Mouse (Mus musculus): ENCODE results near the gene Bmp2k. TPM values are rescaled to one million over a fixed set of nuclear protein-coding genes. Genes with fewer than 3 reads are reported as not detected.

Bmp2k gene
- total RNA-seq (2015; ENCODE audit: low replicate concordance) (268 and 286 TPM in 2 replicates), total RNA-seq (2017; ENCODE audit: low replicate concordance) (270 and 271 TPM in 2 replicates)

DNA sequence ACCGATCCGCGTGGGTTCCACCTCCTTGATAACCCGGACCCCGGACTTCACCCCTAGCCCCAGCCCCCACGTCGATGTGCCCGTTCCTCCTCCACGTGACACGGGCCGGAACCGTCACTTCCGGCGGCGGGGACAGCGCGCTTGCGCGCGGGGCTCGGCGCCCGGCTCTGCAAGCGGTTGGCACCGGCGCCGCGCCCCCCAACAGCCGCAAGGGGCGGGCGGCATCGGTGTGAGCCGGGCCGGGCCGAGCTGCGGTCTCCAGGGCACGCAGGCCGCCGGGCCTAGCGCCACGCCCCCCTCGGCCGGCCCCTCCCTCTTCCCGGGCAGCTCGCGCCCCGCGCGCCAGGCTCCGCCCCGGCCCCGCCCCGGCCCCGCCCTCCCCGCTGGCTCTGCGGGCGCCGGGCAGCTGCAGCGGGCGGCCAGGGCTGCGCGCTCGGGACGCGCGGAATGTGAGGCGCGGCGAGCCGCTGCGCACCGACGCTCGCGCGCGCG is at the start of gene Bmp2k:
Bmp2k (plus strand) TSS at position 380 of the 492 bp plus-strand sequence.
- peak; percentile 78 for ATAC-seq (replicated peaks; ENCODE audit: low FRiP score, poor library complexity, severe bottlenecking)

DNA sequence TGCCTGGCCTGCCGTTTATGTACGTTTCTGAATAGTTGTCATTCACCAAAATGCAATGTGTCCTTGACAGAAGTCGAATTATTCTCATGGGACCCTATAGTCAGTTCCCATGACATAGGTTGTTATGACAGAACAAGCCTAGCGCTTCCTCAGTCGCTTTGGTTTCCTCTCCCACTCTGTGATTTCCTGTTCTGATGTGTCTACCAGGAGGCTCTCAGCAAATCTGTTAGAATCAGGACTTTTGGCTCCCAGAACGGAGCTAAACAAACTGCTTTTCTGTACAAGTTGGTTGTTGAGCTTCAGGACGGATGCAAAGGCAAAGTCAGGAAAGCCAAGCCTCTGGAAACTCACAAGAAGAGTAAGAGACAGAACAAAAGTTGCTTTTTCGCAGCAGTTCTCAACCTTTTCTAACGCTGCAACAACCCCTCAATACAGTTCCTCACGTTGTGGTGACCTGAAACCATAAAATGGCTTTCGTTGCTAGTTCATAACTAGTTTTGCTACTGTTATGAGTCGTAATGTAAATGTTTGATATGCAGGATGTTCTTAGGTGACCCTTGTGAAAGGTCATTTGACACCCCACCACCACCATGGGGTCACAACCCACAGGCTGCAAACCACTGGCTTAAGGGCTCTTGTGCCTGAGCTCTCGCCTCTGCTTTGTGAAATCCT is 48.5 kb upstream of the Bmp2k start:
- no peak for ATAC-seq (replicated peaks; ENCODE audit: low FRiP score, poor library complexity, severe bottlenecking)

GRCm38 (mm10) chr5:96949839-96950666 is 47.4 kb upstream of the Bmp2k start:
- ATAC-seq (replicated peaks; ENCODE audit: low FRiP score, poor library complexity, severe bottlenecking), result peak; percentile 54

DNA sequence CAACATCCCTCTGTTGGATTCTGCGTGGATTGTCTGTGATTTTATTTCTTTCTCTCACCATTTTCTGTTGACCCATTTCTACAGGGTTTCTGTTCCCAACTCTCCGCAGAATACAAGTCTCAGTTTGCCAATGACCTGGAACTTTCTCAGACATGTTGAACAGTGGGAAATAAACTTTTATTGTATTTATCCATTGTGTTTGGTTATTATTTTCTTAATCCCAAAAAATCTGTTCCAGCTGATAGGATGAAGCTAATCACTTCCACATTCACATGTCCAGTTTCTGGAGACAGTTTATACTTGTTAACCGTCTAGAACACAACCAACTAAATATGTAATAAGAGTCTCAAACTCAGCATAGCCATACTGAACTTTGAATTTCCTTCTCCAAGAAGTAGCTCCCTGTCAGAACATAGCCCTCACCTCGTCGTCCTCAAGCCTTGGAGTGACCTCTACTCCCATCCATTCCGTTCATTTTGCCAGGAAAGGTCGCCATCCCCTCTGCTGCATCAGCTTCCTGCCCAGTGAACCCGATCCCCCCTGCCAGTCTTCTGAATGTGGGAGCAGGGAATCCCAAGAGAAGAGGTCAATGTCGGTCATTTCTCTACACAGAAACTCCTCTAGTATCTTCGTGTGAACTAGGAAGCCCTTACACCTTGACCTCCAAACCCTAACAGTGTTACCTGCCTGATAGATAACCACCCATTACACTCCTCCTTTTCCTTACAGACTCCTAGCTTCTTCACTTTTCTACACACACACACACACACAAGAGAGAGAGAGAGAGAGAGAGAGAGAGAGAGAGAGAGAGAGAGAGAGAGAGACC is 46.6 kb upstream of the Bmp2k start:
- ATAC-seq (replicated peaks; ENCODE audit: low FRiP score, poor library complexity, severe bottlenecking), result peak; percentile 23

DNA sequence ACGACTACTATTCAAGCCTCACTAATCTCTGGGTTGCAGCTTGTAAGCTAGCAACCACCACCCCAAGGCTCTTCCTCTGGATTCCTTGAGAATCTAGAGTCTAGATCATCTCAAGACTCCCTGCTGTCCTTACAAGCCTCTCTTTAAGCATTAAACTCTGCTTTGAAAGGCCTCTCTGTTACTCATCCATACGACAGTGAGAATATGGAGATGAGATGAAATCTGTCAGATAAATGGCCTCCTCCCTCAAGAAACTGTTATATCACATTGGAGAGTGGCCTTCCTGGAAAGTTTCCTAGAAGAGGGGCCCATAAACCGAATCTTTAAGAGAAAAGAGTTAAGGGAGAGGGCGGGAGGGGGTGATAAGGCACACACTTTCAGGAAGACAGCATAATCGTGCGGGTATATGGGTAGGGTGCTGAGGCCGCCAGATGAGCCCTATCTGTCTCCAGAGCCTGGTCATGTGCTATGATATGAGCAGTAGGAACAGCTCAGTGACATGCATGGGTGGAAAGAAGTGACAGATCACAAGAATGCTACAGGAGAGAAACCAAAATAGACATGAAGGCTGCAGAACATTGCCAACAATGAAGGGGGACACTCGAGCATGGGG is 45.9 kb upstream of the Bmp2k start:
- ATAC-seq (replicated peaks; ENCODE audit: low FRiP score, poor library complexity, severe bottlenecking), result peak; percentile 92

DNA sequence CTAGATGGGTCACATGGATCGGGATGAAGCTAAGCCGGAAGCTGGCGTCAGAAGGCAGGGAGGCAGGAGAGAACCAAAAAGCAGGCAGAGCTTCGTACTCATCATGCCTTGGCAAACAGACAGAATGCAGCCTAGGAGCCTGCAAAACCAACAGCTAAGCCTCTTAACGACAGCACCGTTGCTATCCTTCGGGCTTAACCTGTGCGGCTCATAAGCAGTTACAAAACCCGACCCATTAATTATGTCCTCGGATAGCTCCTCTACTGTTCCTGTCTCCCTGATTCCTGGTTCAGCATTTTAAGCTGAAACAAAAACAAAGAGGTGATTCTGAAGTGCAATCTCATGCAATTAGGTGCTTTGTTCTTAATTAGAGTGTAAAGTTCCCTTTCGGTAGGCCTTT is 43.4 kb upstream of the Bmp2k start:
- ATAC-seq (replicated peaks; ENCODE audit: low FRiP score, poor library complexity, severe bottlenecking), result no peak

DNA sequence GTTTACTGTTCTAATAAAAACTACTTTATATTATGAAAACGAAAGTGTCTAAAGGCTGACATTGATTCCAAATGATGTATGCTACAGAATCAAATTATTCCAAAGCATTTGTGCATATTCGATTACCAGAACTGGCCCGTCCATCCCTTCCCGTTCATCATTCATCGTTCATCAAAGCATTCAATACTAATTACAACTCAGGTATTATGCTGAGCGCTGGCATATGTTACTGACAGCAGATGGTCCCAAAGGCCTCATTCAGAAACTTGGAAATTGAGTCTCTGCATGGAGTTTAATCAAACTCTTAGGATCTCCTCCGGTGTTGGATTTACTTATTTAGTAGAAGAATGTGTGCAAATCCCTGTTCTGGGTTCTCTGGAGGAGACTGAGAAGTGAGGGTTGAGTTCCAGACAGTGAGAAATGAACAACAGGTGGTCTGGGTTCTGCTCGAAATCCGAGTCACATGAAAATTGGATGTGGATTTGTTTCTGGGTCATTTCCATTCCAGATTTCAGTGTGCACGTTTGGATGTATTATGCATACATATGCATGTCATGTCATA is 42.9 kb upstream of the Bmp2k start:
- ATAC-seq (replicated peaks; ENCODE audit: low FRiP score, poor library complexity, severe bottlenecking), result no peak

DNA sequence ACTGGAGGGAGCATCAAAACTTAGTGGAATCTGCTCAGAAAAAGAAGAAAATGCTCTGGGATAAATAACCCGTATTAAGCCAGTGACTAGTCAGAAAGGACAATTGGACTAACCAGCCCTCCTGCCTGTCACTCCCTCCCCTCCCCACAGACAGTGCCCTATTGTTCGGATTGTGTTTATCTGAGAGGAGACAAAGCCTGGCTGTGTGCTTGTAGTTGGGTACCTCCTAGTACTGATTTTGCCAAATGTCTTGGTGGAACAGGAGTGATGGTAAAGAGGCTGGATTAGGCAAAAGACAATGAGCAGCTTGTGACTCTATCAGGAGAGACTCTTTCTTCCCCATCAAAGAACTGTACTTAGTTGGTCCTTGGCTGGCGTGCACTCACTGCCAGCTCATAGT is 40.6 kb upstream of the Bmp2k start:
- ATAC-seq (replicated peaks; ENCODE audit: low FRiP score, poor library complexity, severe bottlenecking), result no peak

GRCm38 (mm10) chr5:96961122-96961521 is 36.4 kb upstream of the Bmp2k start:
- ATAC-seq (replicated peaks; ENCODE audit: low FRiP score, poor library complexity, severe bottlenecking), result no peak

DNA sequence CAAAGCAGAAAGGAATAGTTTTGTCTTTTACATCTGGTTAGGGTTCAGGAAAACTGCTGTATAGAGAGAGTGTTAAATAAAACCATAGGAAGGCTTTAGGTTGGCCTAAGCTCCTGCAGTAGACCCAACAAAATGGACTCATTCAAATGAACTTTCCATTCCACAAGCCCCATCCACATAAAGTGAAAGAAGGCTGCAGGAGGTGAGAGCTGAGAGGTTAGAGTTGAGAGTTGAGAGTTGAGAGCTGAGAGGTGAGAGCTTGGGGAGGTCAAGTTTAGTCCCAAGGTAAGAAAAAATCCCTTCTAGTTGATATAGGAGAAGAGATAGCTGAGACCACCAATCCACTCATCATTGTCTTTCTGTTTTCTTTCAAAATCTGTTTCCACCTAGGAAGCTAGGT is 35.6 kb upstream of the Bmp2k start:
- no peak for ATAC-seq (replicated peaks; ENCODE audit: low FRiP score, poor library complexity, severe bottlenecking)

DNA sequence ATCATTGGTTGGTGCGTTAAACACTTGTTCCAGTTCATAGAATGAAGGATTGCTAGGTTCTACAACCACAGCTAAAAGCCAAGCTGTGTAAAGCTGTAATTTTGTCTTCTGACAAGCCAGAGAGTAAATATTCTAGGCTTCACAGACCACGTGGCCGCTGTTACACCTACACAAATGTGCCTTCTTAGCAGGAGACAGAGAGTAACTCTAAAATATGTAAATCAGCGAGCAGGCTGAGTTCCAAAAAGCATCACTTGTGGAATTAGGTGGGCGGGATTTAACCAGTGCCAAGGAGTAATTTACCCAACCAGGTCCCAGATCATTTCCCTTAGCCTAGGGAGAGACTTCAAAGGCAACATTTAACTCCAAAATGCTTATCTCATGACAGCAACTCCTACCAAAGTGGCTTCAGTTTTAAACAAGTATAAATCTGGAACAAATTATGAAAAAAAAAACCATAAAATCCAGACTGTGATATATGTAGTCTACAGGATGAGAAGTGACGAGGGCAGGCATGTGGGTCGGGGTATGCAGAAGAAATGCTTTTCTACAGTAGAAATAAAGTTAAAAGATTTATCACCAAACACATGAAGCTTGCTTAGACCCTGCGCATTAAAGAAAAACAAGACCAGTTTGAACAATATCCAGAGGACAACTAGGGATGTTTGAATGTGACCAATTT is 35.1 kb upstream of the Bmp2k start:
- ATAC-seq (replicated peaks; ENCODE audit: low FRiP score, poor library complexity, severe bottlenecking), result no peak

DNA sequence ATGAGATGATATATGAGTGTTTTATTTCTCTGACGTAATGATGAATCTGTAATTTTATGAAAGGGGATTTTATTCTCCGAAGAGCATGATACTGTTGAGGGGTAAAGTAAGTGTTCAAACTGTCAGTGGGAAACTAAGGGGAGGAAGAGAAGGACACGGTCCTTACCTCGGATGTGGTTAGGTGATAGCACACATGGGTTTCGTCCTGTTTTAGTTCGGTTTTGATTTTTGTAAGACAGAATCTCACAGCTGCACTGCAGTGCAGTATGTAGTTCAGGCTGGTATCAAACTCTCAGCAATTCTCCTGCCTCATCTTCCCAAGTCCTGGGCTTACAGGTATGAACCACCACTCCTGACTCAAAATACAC is 34.6 kb upstream of the Bmp2k start:
- ATAC-seq (replicated peaks; ENCODE audit: low FRiP score, poor library complexity, severe bottlenecking), result no peak

- no peak for ATAC-seq (replicated peaks; ENCODE audit: low FRiP score, poor library complexity, severe bottlenecking)
Observed at GRCm38 (mm10) chr5:96964062-96965028, 33.1 kb upstream of the Bmp2k start.

GRCm38 (mm10) chr5:96965029-96965403 is 32.5 kb upstream of the Bmp2k start:
- ATAC-seq (replicated peaks; ENCODE audit: low FRiP score, poor library complexity, severe bottlenecking), result no peak

DNA sequence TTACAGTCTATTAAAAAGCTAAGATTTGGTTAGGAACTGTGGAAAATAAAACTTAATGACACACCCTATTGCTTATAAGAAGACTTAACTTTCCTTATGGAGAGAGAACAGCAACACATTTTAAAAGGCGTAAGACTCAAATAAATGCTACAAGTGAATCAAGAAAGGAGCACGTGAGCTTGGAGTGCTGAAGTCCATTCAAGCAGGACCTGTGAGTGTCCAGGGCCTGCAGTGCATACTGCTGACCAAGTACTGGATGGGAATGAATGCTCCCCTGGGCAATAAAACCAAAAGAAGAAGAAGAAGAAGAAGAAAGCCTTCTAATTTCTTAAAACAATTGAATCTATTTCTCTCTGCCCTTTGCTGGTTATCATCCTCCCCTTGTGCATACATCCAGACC is 32.0 kb upstream of the Bmp2k start:
- ATAC-seq (replicated peaks; ENCODE audit: low FRiP score, poor library complexity, severe bottlenecking), result no peak

DNA sequence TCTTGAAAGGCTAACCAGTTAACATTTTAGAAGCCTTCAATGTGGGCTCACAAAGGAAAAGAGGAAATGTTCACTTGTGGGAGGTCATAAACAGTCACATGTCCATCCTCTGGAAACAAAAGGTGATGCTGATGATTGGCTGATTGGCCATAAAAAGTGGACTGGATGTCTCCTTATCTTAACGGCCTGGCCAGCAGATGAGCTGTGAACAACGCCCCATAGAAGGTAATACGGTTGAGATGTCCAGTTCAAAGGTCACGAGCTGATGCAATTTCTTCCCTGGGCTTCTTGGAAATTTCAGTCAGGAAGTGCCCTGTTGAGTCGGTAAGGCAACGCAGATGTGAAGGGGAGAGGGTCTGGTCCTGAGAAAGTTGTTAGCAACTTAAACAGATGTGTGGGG is 28.9 kb upstream of the Bmp2k start:
- ATAC-seq (replicated peaks; ENCODE audit: low FRiP score, poor library complexity, severe bottlenecking), result no peak

DNA sequence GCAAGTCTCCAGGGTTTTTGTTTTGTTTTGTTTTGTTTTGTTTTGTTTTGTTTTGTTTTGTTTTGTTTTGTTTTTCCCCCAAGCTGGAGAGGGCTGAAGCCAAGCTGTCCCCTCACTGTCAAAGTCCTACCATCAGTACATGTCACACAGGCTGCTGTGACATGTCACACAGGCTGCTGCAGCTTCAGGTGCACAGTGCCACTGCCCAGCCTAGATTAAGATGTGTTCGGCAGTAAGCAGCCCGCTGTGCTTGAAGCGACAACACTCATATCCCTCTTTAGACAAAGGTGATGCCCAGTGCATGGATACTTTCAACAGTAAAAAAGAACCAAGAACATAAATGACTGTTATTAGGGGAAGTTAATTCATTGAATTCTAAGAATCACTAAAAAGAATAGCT is 28.5 kb upstream of the Bmp2k start:
- no peak for ATAC-seq (replicated peaks; ENCODE audit: low FRiP score, poor library complexity, severe bottlenecking)
